Mouse (Mus musculus) heart, postnatal 36 days (tissue): ENCODE data around the gene Ice2. TPM values are rescaled to one million over a fixed set of nuclear protein-coding genes. Genes with fewer than 3 reads are reported as not detected.
A peak's percentile ranks its signal among the peaks of the same experiment; 100 is the strongest.

Experiments
- DNase-seq, 2 experiments: peaks; one replicate each; pipeline ENCODE4 v3.0.0; 2021 to 2022
- intact Hi-C: fragments of 180-260 bp; cut with DNase I; formaldehyde crosslinking; loops from one replicate; pipeline ENCODE4 v1.15.1; 2025
- microRNA-seq, 2 experiments: library from miRNA; unstranded; fragments of <30 nt; microRNA quantifications; one replicate each; pipeline ENCODE4 v1.2.0; 2021; ENCODE audit warnings: borderline number of aligned reads in 2 of 2
- total RNA-seq, 2 experiments: library from RNA; stranded (reverse); gene quantifications; 2 replicates each; pipeline ENCODE4 v1.2.3; 2021

The Ice2 gene
- total RNA-seq, 2 experiments from 2014 or later = 5.9 to 6.5 TPM

DNA sequence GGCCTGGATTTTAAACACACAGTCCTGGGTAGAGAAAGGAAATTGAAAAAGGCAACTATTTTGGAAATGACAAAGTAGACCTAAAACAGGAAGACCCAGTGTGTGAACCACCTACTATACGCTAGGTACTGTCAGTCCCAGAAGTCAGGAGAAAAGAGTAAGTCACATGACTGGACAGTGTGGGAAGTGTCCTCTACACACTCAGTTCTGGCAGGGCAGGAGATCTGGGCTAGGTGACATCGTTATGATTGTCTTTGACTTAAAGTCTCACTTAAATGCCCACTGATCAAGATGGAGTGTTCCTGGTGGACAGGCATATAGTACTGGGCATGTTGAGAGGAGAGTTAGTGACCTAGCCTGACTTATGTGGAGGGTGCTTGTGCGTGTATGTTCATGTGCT, 59.4 kb downstream of the Ice2 start:
- intact Hi-C loops = loop anchor here (2.0 kb wide), 1 partner anchor 16 kb away; no protein-coding TSS in a partner anchor

DNA sequence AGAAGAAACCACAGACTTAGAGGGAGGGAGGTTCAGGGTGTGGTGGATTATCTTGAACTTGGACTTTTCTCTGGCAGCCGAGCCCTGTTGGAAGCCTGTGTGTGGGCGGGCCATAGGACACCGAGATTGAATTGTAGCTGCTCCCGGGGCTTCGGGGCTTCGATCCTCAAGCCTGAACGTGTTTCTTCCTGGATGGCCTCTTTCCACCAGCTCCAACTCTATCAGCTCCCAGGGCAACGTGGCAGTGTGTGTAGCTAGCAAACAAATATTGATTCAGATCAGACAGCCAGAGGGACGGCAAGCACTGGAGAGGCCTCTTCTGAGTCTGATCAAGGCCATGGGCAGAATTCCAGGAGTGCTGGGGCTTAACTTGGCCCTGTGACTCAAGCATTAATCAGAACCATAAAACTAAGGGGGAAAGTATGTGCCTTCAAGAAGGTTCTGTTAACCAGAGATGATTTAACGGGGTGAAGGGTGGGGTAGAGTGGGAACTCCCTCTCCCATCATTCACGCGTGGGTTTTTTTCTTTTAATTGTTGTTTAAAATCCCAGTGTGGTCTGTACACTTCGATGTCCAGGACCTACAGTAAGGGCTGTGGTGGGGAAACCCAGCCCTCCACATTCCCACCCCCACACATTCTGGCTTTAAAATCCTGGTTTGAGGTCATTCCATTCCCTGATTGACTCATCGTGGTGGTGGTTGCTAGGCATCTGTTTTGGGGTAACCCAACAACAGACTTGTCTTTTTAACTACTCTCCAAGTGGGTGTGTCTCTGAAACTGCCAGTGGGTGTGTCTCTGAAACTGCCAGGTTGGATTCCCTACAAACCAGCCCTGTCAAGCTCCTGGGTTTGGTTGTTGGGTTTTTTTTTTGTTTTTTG, 60.3 kb downstream of the Ice2 start:
- intact Hi-C loops = loop anchor here (2.0 kb wide), 1 partner anchor 15 kb away; no protein-coding TSS in a partner anchor
- DNase-seq = peak; percentile 65 to 75

More for the DNA sequence above, 59.4 kb downstream of the Ice2 start:
- no peak for DNase-seq

DNA sequence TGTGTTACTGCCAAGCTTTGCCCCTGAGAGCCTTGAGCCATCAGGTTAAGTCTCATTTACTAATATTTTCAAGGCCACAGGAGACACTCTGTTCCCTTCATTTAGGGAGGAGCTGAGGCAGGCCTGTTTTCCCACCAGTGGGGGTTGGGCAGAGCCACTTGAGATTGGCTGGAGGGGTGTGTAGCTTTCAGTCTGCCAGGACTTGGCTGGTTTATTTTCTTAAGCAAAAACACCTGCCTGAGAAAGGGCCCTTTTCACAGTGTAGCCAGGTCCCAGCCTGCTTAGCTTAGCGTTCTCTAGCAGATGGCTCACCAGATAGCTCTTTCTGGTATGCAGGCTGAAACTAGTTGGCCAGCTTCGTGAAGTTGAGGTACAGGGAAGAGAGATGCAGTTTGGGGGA, 61.3 kb downstream of the Ice2 start:
- DNase-seq = peak; percentile 54
- intact Hi-C loops = no loop called here

DNA sequence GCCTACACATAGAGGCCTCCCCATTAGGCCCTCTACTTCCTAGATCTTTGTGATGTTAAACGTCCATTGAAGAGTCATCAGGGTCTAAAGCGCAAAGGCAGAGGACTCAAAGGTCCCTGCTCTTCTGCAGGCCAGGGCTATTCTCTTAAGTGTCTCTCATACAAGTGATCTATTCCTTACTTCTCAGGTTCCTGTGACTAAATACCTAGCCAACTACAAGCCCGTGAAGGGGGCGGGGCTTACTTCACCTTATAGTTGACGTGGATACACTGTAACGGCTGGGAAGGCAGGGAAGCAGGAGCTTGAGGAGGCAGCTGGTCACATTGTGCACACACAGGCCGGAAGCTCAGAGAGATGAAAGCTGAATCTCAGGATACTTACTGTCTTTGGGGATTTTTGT, 62.2 kb downstream of the Ice2 start:
- DNase-seq = no peak
- intact Hi-C loops = no loop called here

DNA sequence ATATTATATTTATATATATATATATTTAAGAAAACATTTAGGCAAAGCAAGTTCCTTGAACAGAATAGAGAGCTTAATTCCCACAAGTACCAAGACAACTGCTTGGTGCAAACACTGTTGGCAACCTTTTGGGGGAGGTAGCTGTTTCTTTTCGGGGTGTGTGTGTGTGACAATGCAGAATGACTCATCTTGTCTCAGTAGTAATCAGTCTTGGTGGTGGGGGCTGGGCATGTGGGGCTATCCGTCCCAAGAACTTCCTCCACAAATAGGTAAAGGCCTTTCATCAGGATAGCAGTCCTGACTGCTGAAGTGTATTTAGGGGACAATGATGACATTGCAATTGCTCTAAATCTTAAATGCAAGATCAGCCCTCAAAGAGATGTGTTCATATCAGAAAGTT, 65.3 kb downstream of the Ice2 start:
- intact Hi-C loops = no loop called here
- DNase-seq = no peak

DNA sequence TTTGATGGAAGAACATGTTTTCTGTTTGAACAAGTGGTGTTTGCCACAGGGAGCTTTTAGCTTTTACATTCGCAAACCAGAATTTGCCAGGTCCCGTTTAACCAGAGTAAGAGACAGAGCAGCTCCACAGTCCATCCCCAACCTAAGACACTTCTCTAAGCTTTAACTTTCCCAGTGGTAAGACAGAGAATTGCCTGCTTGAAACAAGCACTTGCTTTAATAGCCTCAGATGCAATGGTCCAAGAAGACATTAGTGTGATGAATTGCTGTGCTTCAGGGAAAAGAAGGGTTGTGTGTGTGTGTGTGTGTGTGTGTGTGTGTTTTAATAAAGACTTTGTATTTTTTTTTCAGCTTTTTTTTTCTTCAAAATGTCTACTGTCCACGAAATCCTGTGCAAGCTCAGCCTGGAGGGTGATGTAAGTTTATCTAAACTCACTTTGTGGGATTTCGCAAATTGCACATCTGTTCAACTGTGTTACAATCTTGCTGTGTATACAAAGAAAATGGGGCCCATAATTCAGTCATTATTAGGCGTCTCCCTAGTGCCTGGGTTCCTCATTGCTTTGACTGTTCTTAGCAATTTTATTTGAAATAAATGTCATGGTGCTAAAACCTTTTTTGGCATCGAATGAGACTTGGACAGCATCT, 66.5 kb downstream of the Ice2 start:
- DNase-seq = no peak
- intact Hi-C loops = no loop called here

DNA sequence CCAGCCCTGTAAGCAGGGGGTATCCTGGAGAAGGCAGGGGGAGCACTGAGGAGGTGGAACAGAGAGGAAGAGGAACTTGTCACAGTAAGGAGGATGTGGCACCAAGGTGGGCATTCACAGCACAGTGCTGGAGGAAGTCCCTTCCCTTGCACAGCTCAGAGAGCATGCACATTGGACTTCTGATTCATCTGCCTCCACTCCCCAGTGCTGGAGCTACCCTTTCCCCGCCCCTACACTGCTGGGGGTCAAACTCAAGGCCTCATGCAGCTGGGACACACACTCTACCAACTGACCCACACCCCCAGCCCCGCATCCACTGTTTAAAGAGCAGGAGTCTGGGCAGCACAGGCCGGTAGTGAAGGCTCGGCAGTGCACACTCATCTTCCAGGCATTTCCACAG, 68.4 kb downstream of the Ice2 start:
- intact Hi-C loops = no loop called here
- DNase-seq = no peak

DNA sequence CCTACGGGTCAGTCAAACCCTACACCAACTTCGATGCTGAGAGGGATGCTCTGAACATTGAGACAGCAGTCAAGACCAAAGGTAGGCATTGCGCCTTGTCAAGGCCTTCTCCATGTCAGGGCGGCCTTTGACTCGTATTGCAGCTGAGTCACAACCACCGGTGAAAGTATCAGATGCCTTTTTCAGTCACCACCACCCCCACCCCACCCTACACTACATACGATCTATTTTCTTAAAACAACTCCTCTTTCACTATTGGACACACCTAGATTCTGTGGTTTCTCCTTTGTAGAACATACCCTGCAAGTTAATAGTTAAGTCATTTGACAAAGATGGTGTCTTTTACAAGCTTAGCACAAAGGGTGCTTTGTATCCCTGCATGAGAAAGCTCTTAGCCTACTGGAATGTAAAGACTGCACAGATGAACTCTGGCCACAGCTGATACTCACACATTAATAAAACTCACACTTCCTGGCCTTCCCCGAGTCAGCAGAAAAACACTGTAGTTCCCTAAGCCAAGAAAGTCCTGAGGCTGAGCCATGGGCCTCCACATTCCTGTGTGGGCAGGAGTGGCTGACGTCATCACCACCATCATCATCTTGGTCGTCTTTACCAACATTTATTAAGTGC, 69.7 kb downstream of the Ice2 start:
- no peak for DNase-seq
- intact Hi-C loops = no loop called here

DNA sequence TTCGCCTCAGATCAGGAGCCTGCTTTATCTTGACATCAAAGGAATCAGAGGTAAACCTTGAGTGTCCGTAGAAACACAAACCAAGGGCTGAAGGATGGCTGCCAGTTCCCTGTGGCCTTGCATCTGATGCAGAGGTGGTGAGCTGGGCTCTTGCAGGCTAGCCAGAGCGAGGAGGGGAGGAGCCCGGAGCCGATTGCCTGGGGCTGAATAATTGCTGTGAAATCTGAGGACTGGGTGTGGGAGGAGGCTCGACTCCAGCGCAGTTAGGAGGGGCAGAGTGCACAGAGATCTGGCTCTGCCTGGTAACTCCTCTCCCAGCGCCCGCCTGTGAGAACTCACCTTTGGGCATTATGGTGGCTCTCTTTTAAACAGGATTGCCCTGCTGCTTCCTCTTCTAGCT, 71.3 kb downstream of the Ice2 start:
- DNase-seq = no peak
- intact Hi-C loops = no loop called here

DNA sequence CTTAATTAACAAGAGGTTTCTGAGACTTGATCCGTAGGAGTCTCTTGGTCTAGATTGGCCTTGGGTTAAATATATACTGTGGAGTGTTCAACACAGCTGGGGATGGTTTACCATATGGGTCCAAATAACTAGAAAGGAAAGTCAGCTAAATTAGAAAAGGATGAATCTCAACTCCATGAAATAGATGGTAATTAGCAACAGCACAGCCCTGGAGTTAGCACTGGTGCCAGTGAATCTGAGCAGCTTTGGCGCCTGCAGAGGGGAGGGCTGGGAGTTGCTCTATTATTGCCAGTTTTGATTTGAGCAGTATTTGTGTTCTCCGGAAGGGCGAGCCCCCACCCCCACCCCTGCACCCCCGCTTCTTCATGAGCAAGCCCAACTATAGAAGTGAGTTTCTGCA, 72.7 kb downstream of the Ice2 start:
- intact Hi-C loops = no loop called here
- DNase-seq = no peak

DNA sequence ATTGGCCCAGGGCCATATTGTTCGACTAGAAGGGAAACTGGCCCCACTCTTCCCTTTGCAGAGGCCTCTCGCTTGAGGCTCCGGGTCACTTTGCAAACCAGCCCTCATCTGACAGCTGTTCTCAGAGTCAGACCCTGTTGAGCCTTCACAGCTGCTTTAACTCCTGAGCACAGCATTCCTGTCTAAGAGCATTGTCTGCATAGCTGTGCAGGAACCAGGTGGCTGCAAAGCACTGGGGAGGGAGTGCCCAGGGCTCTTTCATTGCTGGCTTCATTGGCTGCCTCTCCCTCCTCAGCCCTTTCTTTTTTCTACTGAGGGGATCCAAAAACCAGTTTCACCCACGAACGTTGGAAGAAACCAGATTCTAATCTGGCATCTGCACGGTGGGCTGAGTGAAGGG, 73.2 kb downstream of the Ice2 start:
- DNase-seq = no peak
- intact Hi-C loops = no loop called here

DNA sequence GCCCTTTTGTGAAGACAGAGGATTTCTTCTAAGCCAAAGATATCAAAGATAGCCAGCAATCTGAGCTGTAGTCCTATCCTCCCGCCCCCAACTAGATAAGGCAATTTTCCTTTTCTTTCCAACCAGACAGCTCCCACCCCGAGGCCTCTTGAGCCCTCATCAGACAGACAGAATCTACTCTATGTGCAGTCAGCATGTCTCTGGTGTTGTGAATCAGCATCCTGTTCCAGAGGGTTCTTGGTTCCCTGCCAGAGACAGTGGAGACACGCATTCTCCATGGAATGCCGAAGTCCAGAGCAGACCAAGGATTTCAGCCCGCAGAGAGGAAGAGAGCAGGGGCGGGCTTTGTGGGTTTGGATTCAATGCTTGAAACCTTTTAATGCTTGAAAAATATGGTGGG, 75.0 kb downstream of the Ice2 start:
- intact Hi-C loops = loop anchor here (2.0 kb wide), 1 partner anchor 16 kb away; no protein-coding TSS in a partner anchor
- peak; percentile 71 to 74 for DNase-seq

DNA sequence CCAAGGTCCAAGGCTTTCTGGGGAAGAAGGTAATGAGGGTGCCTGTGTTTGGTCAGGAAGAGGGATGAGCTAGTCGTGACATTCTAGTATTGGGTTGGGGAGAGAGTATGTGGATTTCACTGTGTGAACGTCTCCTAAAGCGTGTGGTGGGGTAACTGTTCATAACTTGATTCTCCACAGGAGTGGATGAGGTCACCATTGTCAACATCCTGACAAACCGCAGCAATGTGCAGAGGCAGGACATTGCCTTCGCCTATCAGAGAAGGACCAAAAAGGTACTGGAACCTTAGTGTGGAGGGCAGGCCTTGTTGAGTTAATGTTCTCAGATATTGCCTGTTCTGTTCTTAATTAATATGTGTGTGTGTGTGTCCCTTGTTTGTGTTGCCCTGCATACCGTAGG, 78.2 kb downstream of the Ice2 start:
- no peak for DNase-seq
- intact Hi-C loops = loop anchor here (5.0 kb wide), 1 partner anchor 34 kb away; no protein-coding TSS in a partner anchor

DNA sequence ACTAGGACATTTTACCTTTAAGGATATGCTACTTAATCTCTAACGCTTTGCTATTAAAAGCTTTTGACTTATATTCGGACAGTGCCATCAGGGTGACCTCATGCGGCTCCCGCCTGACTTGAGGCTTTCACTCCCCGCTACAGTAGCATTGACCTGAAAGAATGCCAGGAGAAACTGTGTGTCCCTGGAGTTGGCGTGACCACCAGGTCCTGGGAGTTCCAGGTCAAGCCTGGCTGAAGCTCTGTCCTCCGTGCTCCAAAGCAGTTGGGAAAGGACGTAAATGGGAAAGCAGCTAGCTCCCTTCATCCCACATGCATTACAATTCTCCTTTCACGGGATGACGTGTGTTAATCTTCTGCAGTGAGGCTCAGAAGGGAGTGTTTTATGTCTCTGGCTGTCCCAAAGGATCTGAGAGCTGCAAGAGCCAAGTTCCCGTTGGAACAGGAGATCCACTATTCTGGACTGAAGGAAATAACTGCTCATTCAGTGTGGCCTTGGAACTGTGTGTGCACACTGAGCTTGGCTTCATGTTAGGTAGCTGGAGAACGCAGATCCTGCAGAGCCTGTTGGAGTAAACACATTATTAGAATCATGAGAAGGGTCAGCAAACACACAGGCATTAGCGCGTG, 79.6 kb downstream of the Ice2 start:
- peak in 1 of 2 experiments; percentile 30 for DNase-seq
- intact Hi-C loops = loop anchor here (5.0 kb wide), 1 partner anchor 35 kb away; no protein-coding TSS in a partner anchor

DNA sequence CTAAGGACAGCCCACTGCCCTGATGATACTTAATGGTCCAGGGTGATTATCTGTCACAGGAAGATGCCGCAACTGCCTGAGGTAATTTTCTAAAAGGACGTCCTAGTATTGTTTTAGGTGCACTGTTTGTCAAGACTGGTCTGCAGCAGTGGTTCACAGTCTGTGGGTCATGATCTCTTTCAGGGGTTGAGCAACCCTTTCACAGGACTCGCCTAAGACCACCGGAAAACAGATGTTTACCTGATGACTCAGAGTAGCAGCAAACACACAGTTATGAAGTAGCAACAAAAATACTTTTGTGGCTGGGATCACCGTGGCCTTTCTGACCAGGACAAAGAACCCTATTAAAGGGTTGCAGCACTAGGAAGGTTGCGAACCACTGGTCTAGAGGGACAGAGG, 80.1 kb downstream of the Ice2 start:
- intact Hi-C loops = loop anchor here (5.0 kb wide), 1 partner anchor 36 kb away; no protein-coding TSS in a partner anchor
- DNase-seq = no peak

DNA sequence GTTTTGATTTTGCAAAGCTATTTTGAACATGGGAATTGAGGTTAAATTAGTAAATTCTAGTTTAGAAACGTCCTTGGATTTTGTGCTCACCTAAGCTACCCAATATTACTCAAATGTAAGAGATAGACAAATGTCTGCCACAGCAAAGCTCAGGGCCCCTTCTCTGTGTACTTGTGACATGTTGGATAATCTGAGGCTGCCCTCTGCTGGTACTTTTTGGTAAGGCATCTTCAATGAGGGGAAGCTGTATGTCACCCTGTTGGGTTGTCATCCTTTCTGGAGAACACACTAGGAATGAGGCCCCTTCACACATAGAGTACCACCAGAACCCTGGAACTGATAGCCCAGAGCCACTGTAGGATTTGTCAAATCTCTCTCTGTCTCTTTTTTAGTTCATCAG, 82.6 kb downstream of the Ice2 start:
- intact Hi-C loops = loop anchor here (1.0 to 10.0 kb wide), 3 partner anchors 61 to 1466 kb away; no protein-coding TSS in a partner anchor
- DNase-seq = peak; percentile 84 to 88

Small RNA genes within 50 kb of the gene (microRNA-seq; reads per million reads assigned to microRNA genes)
- 2.0 to 2.2 reads per million in 2 experiments for gene Mir3109

Other genes with a start within 250 kb of the Ice2 start
- 10 to 100 TPM; 74.2 to 98.2 TPM for gene Anxa2, start 55.7 kb downstream of the Ice2 start, total RNA-seq